Mouse (Mus musculus): ENCODE measurements around the gene Golga2. TPM values are rescaled to one million over a fixed set of nuclear protein-coding genes. Genes with fewer than 3 reads are reported as not detected.

The Golga2 gene
- total and polyA plus RNA-seq, 2 experiments from 2014 or later, result 24.4 to 55.8 TPM

GRCm38 (mm10) chr2:32340836-32341633 lies 53.9 kb downstream of the Golga2 start:
- Histone ChIP-seq H3K4me2 (ENCODE audit: low read depth, low read length) (no peak overlapping the region), H3K4me3 (ENCODE audit: low read length) (no peak overlapping the region), H3K27me3 (ENCODE audit: insufficient read depth, low read length) (no peaks in the 10 kb centered on the region), H3K9me3 (ENCODE audit: low read length) (no peaks in the 10 kb centered on the region), H3K27ac (no peak overlapping the region), H3K9ac (replicated peaks; ENCODE audit: low read length) (no peak overlapping the region), H3K4me1 (ENCODE audit: insufficient read depth, low read length) (0 out of 2 replicates have a peak, but pooled peaks cover 7% of the 10 kb centered on the region), H3K36me3 (ENCODE audit: insufficient read depth, low read length) (no peaks in the 10 kb centered on the region; the same call in 1 of the 2 replicates)
- TF ChIP-seq CTCF (IDR thresholded peaks at IDR 0.05; ENCODE audit: low read depth), result no peak
- DNase-seq (ENCODE audit: low spot score), result no peak
- WGBS, result 78% methylated on average over 13 of the region's 13 CpGs
- ATAC-seq, result no peak

DNA sequence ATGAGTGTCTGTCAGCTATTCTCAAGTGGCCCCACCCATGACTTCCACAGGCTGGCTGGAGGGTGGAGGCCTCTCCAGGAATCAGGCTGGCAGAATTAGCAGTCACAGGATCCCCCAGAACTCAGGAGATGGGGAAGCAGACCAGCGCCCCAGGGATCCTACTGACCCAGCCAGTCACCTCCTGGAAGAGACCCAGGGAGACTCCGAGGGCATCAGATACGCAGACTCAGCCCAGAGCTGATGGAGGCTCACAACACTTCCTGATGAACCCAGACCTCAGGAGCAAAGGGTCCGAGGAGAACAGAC lies 54.4 kb downstream of the Golga2 start:
- no peak overlapping the region for H3K9ac ChIP-seq (replicated peaks; ENCODE audit: low read length)
- DNase-seq (ENCODE audit: low spot score) (no peak), ATAC-seq (no peak)
- no peaks in the 10 kb centered on the region for H3K27me3 ChIP-seq (ENCODE audit: insufficient read depth, low read length)
- H3K4me3 ChIP-seq (ENCODE audit: low read length), result no peak overlapping the region
- no peaks in the 10 kb centered on the region; the same call in 1 of the 2 replicates for H3K36me3 ChIP-seq (ENCODE audit: insufficient read depth, low read length)
- TF ChIP-seq CTCF (IDR thresholded peaks at IDR 0.05; ENCODE audit: low read depth), result no peak
- 0 out of 2 replicates have a peak, but pooled peaks cover 7% of the 10 kb centered on the region for H3K4me1 ChIP-seq (ENCODE audit: insufficient read depth, low read length)
- 93% methylated on average over 4 of the region's 4 CpGs for WGBS
- no peak overlapping the region for H3K4me2 ChIP-seq (ENCODE audit: low read depth, low read length)
- no peak overlapping the region for H3K27ac ChIP-seq
- H3K9me3 ChIP-seq (ENCODE audit: low read length), result no peaks in the 10 kb centered on the region

- ATAC-seq, result no peak
- Histone ChIP-seq H3K4me3 (ENCODE audit: low read length) (no peak overlapping the region), H3K9ac (replicated peaks; ENCODE audit: low read length) (no peak overlapping the region), H3K9me3 (ENCODE audit: low read length) (no peaks in the 10 kb centered on the region), H3K4me1 (ENCODE audit: insufficient read depth, low read length) (0 out of 2 replicates have a peak, but pooled peaks cover 7% of the 10 kb centered on the region), H3K36me3 (ENCODE audit: insufficient read depth, low read length) (no peaks in the 10 kb centered on the region; the same call in 1 of the 2 replicates), H3K27ac (no peak overlapping the region), H3K27me3 (ENCODE audit: insufficient read depth, low read length) (no peaks in the 10 kb centered on the region), H3K4me2 (ENCODE audit: low read depth, low read length) (no peak overlapping the region)
- DNase-seq (ENCODE audit: low spot score), result no peak
- WGBS, result 89% methylated on average over 4 of the region's 4 CpGs
- no peak for TF ChIP-seq CTCF (IDR thresholded peaks at IDR 0.05; ENCODE audit: low read depth)
These were observed 54.9 kb downstream of the Golga2 start for GRCm38 (mm10) chr2:32342039-32342438.

GRCm38 (mm10) chr2:32342539-32343350 lies 55.6 kb downstream of the Golga2 start:
- peak overlapping the region; percentile 21; the same call in 1 of the 2 replicates for H3K9ac ChIP-seq (replicated peaks; ENCODE audit: low read length)
- no peaks in the 10 kb centered on the region for H3K27me3 ChIP-seq (ENCODE audit: insufficient read depth, low read length)
- H3K9me3 ChIP-seq (ENCODE audit: low read length), result no peaks in the 10 kb centered on the region
- no peaks in the 10 kb centered on the region; the same call in 1 of the 2 replicates for H3K36me3 ChIP-seq (ENCODE audit: insufficient read depth, low read length)
- H3K4me2 ChIP-seq (ENCODE audit: low read depth, low read length), result no peak overlapping the region
- H3K27ac ChIP-seq, result peak overlapping the region; percentile 20; the same call in 1 of the 2 replicates
- WGBS, result 55% methylated on average over 6 of the region's 6 CpGs
- 0 out of 2 replicates have a peak, but pooled peaks cover 7% of the 10 kb centered on the region for H3K4me1 ChIP-seq (ENCODE audit: insufficient read depth, low read length)
- peak; percentile 33 for ATAC-seq
- peak; percentile 27 for DNase-seq (ENCODE audit: low spot score)
- no peak overlapping the region for H3K4me3 ChIP-seq (ENCODE audit: low read length)
- TF ChIP-seq CTCF (IDR thresholded peaks at IDR 0.05; ENCODE audit: low read depth), result no peak

- Histone ChIP-seq H3K9ac (replicated peaks; ENCODE audit: low read length) (0 out of 2 replicates have a peak overlapping the region, but pooled peaks have one; percentile 21), H3K9me3 (ENCODE audit: low read length) (no peaks in the 10 kb centered on the region), H3K27ac (peak overlapping the region; percentile 20; the same call in 1 of the 2 replicates), H3K4me1 (ENCODE audit: insufficient read depth, low read length) (0 out of 2 replicates have a peak, but pooled peaks cover 7% of the 10 kb centered on the region), H3K4me2 (ENCODE audit: low read depth, low read length) (no peak overlapping the region), H3K27me3 (ENCODE audit: insufficient read depth, low read length) (no peaks in the 10 kb centered on the region), H3K36me3 (ENCODE audit: insufficient read depth, low read length) (no peaks in the 10 kb centered on the region), H3K4me3 (ENCODE audit: low read length) (no peak overlapping the region)
- DNase-seq (ENCODE audit: low spot score), result no peak
- 100% methylated on average over 2 of the region's 2 CpGs for WGBS
- no peak for ATAC-seq
- TF ChIP-seq CTCF (IDR thresholded peaks at IDR 0.05; ENCODE audit: low read depth), result no peak
These were observed 56.1 kb downstream of the Golga2 start for GRCm38 (mm10) chr2:32343351-32343671.

GRCm38 (mm10) chr2:32344056-32344455 lies 56.9 kb downstream of the Golga2 start:
- WGBS, result 58% methylated on average over 10 of the region's 10 CpGs
- H3K27ac ChIP-seq, result no peak overlapping the region
- H3K9me3 ChIP-seq (ENCODE audit: low read length), result no peaks in the 10 kb centered on the region
- no peaks in the 10 kb centered on the region for H3K36me3 ChIP-seq (ENCODE audit: insufficient read depth, low read length)
- 0 out of 2 replicates have a peak, but pooled peaks cover 7% of the 10 kb centered on the region for H3K4me1 ChIP-seq (ENCODE audit: insufficient read depth, low read length)
- TF ChIP-seq CTCF (IDR thresholded peaks at IDR 0.05; ENCODE audit: low read depth), result no peak
- H3K4me2 ChIP-seq (ENCODE audit: low read depth, low read length), result no peak overlapping the region
- no peaks in the 10 kb centered on the region for H3K27me3 ChIP-seq (ENCODE audit: insufficient read depth, low read length)
- DNase-seq (ENCODE audit: low spot score), result peak; percentile 20
- ATAC-seq, result no peak
- no peak overlapping the region for H3K4me3 ChIP-seq (ENCODE audit: low read length)
- no peak overlapping the region for H3K9ac ChIP-seq (replicated peaks; ENCODE audit: low read length)

All from hindbrain, postnatal 0 days (tissue).